15 mouse cellular contexts compared by ENCODE assay signal in genomic region chr2:72326491-72326890, GRCm38 (mm10). TPM values are rescaled to one million over a fixed set of nuclear protein-coding genes. Genes with fewer than 3 reads are reported as not detected.
DNase-seq lines count a peak whose midpoint lies in the region; ATAC-seq and TF ChIP-seq lines count a peak whose summit lies in the region.
"Had no signal": no experiment of that assay in that cellular context is flagged by ENCODE, and none has a peak within 500 bp of the region (broad histone marks: within the 10 kb centered on the region; RNA-seq: fewer than 3 reads in every experiment).

No protein-coding gene starts in this region.

- 0 out of 2 replicates have a peak, but pooled peaks have one; percentile 32 for ATAC-seq in forebrain, embryonic 14.5 days
- no peak for ATAC-seq in forebrain, embryonic 11.5 days (replicated peaks; ENCODE audit: low FRiP score)
- peak; percentile 35; the same call in 1 of the 2 replicates for ATAC-seq in hindbrain, postnatal 0 days
- no peak for ATAC-seq in hindbrain, embryonic 13.5 days (ENCODE audit: low FRiP score)
- peak; percentile 50; the same call in 1 of the 2 replicates for ATAC-seq in neural tube, embryonic 12.5 days (ENCODE audit: low FRiP score, low read depth)

- H3K9me3 ChIP-seq in forebrain, embryonic 14.5 days (replicated peaks; ENCODE audit: control insufficient read depth, low read length), result no peaks in the 10 kb centered on the region
- H3K9me3 ChIP-seq in forebrain, embryonic 11.5 days (ENCODE audit: control insufficient read depth, low read length), result no peaks in the 10 kb centered on the region
- no peaks in the 10 kb centered on the region for H3K9me3 ChIP-seq in hindbrain, postnatal 0 days (ENCODE audit: low read length)
- no peaks in the 10 kb centered on the region for H3K9me3 ChIP-seq in hindbrain, embryonic 13.5 days
- no peaks in the 10 kb centered on the region for H3K9me3 ChIP-seq in neural tube, embryonic 12.5 days
- H3K9me3 ChIP-seq: embryonic facial prominence, embryonic 15.5 days; limb, embryonic 15.5 days; megakaryocyte, embryonic 14.5 days had no signal

- H3K4me2 ChIP-seq in forebrain, embryonic 14.5 days (ENCODE audit: low read length), result no peak overlapping the region
- no peak overlapping the region for H3K4me2 ChIP-seq in forebrain, embryonic 11.5 days (ENCODE audit: low read depth, low read length, severe bottlenecking)
- no peak overlapping the region for H3K4me2 ChIP-seq in hindbrain, postnatal 0 days (ENCODE audit: low read depth, low read length)
- no peak overlapping the region for H3K4me2 ChIP-seq in hindbrain, embryonic 13.5 days
- no peak overlapping the region for H3K4me2 ChIP-seq in neural tube, embryonic 12.5 days (replicated peaks)
- H3K4me2 ChIP-seq: embryonic facial prominence, embryonic 15.5 days; limb, embryonic 15.5 days; lung, embryonic 14.5 days had no signal

- no peak overlapping the region for H3K27ac ChIP-seq in forebrain, embryonic 14.5 days (ENCODE audit: low read depth, low read length)
- no peak overlapping the region for H3K27ac ChIP-seq in forebrain, embryonic 11.5 days (ENCODE audit: low read depth, low read length)
- H3K27ac ChIP-seq in hindbrain, postnatal 0 days, result no peak overlapping the region
- H3K27ac ChIP-seq in hindbrain, embryonic 13.5 days, result no peak overlapping the region
- H3K27ac ChIP-seq in neural tube, embryonic 12.5 days, result no peak overlapping the region
- H3K27ac ChIP-seq: embryonic facial prominence, embryonic 15.5 days; limb, embryonic 15.5 days had no signal

- H3K4me1 ChIP-seq in forebrain, embryonic 14.5 days (ENCODE audit: control insufficient read depth, insufficient read depth, low read length), result no peaks in the 10 kb centered on the region; the same call in 1 of the 2 replicates
- H3K4me1 ChIP-seq in forebrain, embryonic 11.5 days (replicated peaks; ENCODE audit: control insufficient read depth, insufficient read depth, low read length), result 0 out of 2 replicates have a peak, but pooled peaks cover 2% of the 10 kb centered on the region
- no peaks in the 10 kb centered on the region for H3K4me1 ChIP-seq in hindbrain, postnatal 0 days (ENCODE audit: insufficient read depth, low read length)
- H3K4me1 ChIP-seq in hindbrain, embryonic 13.5 days (replicated peaks), result peaks cover 20% of the 10 kb centered on the region
- peaks cover 5% of the 10 kb centered on the region; the same call in 1 of the 2 replicates for H3K4me1 ChIP-seq in neural tube, embryonic 12.5 days
- H3K4me1 ChIP-seq: embryonic facial prominence, embryonic 15.5 days had no signal

- DNase-seq in forebrain, embryonic 14.5 days (ENCODE audit: low spot score), result peak; percentile 63
- no peak for DNase-seq in forebrain, embryonic 11.5 days (ENCODE audit: low spot score)
- peak; percentile 68 for DNase-seq in hindbrain, postnatal 0 days (ENCODE audit: low spot score)
- DNase-seq in neural tube, embryonic 10.5 days (ENCODE audit: extremely low spot score, low spot score), result no peak
- DNase-seq in Muller cell, postnatal 12 days (ENCODE audit: inconsistent ontology term), result no peak
- DNase-seq in adrenal gland, adult 2 months, result no peak
- DNase-seq: cerebellum, adult 8-10 months; heart, postnatal 4 days; kidney, adult 9 months; lung, embryonic 14.5 days had no signal

- TF ChIP-seq CTCF in hindbrain, postnatal 0 days (IDR thresholded peaks at IDR 0.05; ENCODE audit: low read depth), result peak; percentile 50

- no peak overlapping the region for H3K9ac ChIP-seq in forebrain, embryonic 14.5 days (ENCODE audit: low read length)
- H3K9ac ChIP-seq in forebrain, embryonic 11.5 days (ENCODE audit: low read length), result no peak overlapping the region
- H3K9ac ChIP-seq in hindbrain, postnatal 0 days (replicated peaks; ENCODE audit: low read length), result no peak overlapping the region
- no peak overlapping the region for H3K9ac ChIP-seq in hindbrain, embryonic 13.5 days
- H3K9ac ChIP-seq in neural tube, embryonic 12.5 days, result no peak overlapping the region
- H3K9ac ChIP-seq: embryonic facial prominence, embryonic 15.5 days; limb, embryonic 15.5 days; lung, embryonic 14.5 days had no signal

- H3K36me3 ChIP-seq in forebrain, embryonic 14.5 days (ENCODE audit: control insufficient read depth, insufficient read depth, low read length), result no peaks in the 10 kb centered on the region
- no peaks in the 10 kb centered on the region for H3K36me3 ChIP-seq in forebrain, embryonic 11.5 days (ENCODE audit: control insufficient read depth, insufficient read depth, low read length)
- H3K36me3 ChIP-seq in hindbrain, postnatal 0 days (ENCODE audit: insufficient read depth, low read length), result no peaks in the 10 kb centered on the region
- no peaks in the 10 kb centered on the region for H3K36me3 ChIP-seq in hindbrain, embryonic 13.5 days
- no peaks in the 10 kb centered on the region for H3K36me3 ChIP-seq in neural tube, embryonic 12.5 days
- H3K36me3 ChIP-seq: embryonic facial prominence, embryonic 15.5 days; limb, embryonic 15.5 days had no signal

- WGBS in forebrain, embryonic 14.5 days, result 29% methylated on average over 6 of the region's 6 CpGs
- WGBS in forebrain, embryonic 11.5 days, result 43% methylated on average over 6 of the region's 6 CpGs
- 41% methylated on average over 6 of the region's 6 CpGs for WGBS in hindbrain, postnatal 0 days
- 46% methylated on average over 6 of the region's 6 CpGs for WGBS in hindbrain, embryonic 13.5 days
- 33% methylated on average over 6 of the region's 6 CpGs for WGBS in neural tube, embryonic 12.5 days

- H3K4me3 ChIP-seq in forebrain, embryonic 14.5 days (ENCODE audit: low read depth, low read length), result no peak overlapping the region
- no peak overlapping the region for H3K4me3 ChIP-seq in forebrain, embryonic 11.5 days (ENCODE audit: low read depth, low read length)
- no peak overlapping the region for H3K4me3 ChIP-seq in hindbrain, postnatal 0 days (ENCODE audit: low read length)
- H3K4me3 ChIP-seq in hindbrain, embryonic 13.5 days, result no peak overlapping the region
- H3K4me3 ChIP-seq in neural tube, embryonic 12.5 days, result no peak overlapping the region
- H3K4me3 ChIP-seq: embryonic facial prominence, embryonic 15.5 days; limb, embryonic 15.5 days; megakaryocyte, embryonic 14.5 days had no signal

- no peaks in the 10 kb centered on the region for H3K27me3 ChIP-seq in forebrain, embryonic 14.5 days (replicated peaks; ENCODE audit: control insufficient read depth, insufficient read depth, low read length)
- no peaks in the 10 kb centered on the region for H3K27me3 ChIP-seq in forebrain, embryonic 11.5 days (ENCODE audit: control insufficient read depth, insufficient read depth, low read length)
- no peaks in the 10 kb centered on the region for H3K27me3 ChIP-seq in hindbrain, postnatal 0 days (ENCODE audit: insufficient read depth, low read length)
- no peaks in the 10 kb centered on the region for H3K27me3 ChIP-seq in hindbrain, embryonic 13.5 days
- H3K27me3 ChIP-seq in neural tube, embryonic 12.5 days (replicated peaks), result no peaks in the 10 kb centered on the region
- H3K27me3 ChIP-seq: embryonic facial prominence, embryonic 15.5 days; limb, embryonic 15.5 days; megakaryocyte, embryonic 14.5 days had no signal

RNA-seq across cellular contexts. Expression of gene Map3k20, which starts 41.1 kb away (rescaled TPM):
- 4.0 and 5.0 TPM in 2 replicates for polyA plus RNA-seq in forebrain, embryonic 14.5 days (2014; fragmentation: Nextera tagmentation; extraction: Ambion mirVana)
- polyA plus RNA-seq in forebrain, embryonic 11.5 days (2014; fragmentation: Nextera tagmentation; extraction: Ambion mirVana), result 8.5 and 9.5 TPM in 2 replicates
- total RNA-seq in hindbrain, postnatal 0 days (2014; rRNA removed), result 6.0 and 6.6 TPM in 2 replicates
- 3.5 and 3.6 TPM in 2 replicates for polyA plus RNA-seq in hindbrain, postnatal 0 days (2015; fragmentation: Nextera tagmentation; extraction: Ambion mirVana)
- polyA plus RNA-seq in hindbrain, embryonic 13.5 days (2015; fragmentation: Nextera tagmentation; extraction: Ambion mirVana), result 3.8 and 4.1 TPM in 2 replicates
- polyA plus RNA-seq in neural tube, embryonic 12.5 days (2016; fragmentation: Nextera tagmentation; extraction: Ambion mirVana), result 5.8 and 6.8 TPM in 2 replicates
- 10 to 100 TPM; 25.8 to 27.3 TPM for total RNA-seq in adrenal gland, adult 2 months (2021)
- 3.3 and 5.1 TPM in 2 replicates for polyA plus RNA-seq in adrenal gland, adult 2 months (2012; rRNA removed)

Comparison
In these comparisons a context has a peak if more than half of its experiments do, and no peak if none do; other contexts are left out.
1. ATAC-seq: peak in forebrain, embryonic 14.5 days (single experiment), hindbrain, postnatal 0 days (single experiment) and neural tube, embryonic 12.5 days (single experiment); none in forebrain, embryonic 11.5 days (single experiment) and hindbrain, embryonic 13.5 days (single experiment).
2. DNase-seq: peak in forebrain, embryonic 14.5 days (single experiment) and hindbrain, postnatal 0 days (single experiment); none in forebrain, embryonic 11.5 days (single experiment), neural tube, embryonic 10.5 days (single experiment), Muller cell, postnatal 12 days (single experiment) and adrenal gland, adult 2 months (single experiment).